Mouse (Mus musculus) layer of hippocampus, postnatal 25 days (tissue): ENCODE measurements around the gene Sprr2h. TPM values are rescaled to one million over a fixed set of nuclear protein-coding genes. Genes with fewer than 3 reads are reported as not detected.

Experiments used
- DNase-seq, 2 experiments: peaks; one replicate each; pipeline ENCODE4 v3.0.0; 2022; ENCODE audit warnings: mixed read lengths in 2 of 2, low spot score in 1 of 2; ENCODE audit errors: extremely low spot score in 1 of 2
- total RNA-seq, 2 experiments: library from RNA; stranded (reverse); gene quantifications; 2 replicates each; pipeline ENCODE4 v1.2.3; 2021

The Sprr2h gene
- total RNA-seq, result not detected

DNA sequence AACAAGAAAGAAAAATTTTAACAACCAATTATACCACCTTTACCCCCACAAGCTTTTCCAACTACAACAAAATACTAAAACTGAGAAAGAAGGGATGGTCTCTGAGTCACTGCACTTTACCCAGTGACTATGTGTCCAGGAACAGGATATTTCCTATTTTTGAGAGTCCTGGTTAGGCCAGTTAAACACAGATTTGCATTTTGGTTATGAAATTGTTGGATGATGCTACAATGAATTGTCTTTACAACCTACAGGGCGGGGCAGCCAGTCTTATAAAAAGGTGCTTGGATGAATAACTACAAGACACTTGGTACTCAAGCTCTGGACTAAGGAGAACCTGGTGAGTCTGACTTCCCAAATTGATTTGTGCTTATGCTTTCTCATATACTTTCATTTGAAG lies at the start of gene Sprr2h:
TSS of gene Sprr2h (plus strand) at position 301 of the 400 bp plus-strand sequence.
- no peak for DNase-seq

DNA sequence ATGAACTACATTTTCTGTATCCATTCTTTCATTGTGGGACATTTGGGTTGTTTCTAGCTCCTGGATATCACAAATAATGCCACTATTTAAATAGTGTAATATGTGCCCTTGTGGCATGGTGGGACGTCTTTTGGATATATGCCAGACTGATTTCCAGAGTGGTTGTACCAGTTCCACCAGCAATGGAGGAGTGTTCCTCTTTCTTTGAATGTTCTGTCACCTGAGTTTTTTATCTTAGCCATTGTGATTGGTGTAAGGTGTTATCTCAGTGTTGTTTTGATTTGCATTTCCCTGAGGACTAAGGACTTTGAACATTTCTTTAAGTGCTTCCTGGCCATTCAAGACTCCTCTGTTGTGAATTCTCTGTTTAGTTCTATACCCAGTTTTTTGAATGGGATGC lies 49.2 kb upstream of the Sprr2h start:
- DNase-seq, result no peak

DNA sequence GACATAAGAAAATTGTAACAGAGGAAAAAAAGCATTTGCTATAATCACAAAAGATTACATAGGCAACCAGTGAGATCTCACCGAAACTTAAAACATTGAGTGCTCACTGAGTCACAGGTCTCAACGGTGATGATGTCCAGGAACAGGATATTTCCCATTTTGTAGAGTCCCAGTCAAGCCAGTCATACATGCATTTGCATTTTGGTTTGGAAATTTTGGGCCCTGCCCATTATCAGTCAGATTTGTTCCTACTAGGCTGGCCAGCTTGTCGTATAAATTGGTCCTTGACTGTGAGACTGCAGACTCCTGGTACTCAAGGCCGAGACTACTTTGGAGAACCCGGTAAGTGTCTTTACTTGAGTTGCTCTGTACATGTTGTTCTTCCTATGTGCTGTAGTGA lies 46.6 kb upstream of the Sprr2h start, which contains the start of gene Sprr2d:
TSS of gene Sprr2d (plus strand) at position 301 of the 400 bp plus-strand sequence.
- DNase-seq, result no peak

DNA sequence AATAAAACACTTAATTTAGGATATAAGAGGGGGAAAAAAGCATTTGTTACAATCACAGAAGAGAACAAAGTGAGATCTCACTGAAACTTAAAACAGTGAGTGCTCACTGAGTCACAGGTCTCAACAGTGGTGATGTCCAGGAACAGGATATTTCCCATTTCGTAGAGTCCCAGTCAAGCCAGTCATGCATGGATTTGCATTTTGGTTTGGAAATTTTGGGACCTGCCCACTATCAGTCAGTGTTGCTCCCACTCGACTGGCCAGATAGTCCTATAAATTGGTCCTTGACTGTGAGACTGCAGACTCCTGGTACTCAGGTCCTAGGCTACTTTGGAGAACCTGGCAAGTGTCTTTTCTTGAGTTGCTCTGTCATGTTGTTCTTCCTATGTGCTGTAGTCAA lies 33.6 kb upstream of the Sprr2h start, which contains the start of gene Sprr2e:
TSS of gene Sprr2e (plus strand) at position 301 of the 400 bp plus-strand sequence.
- DNase-seq, result no peak

DNA sequence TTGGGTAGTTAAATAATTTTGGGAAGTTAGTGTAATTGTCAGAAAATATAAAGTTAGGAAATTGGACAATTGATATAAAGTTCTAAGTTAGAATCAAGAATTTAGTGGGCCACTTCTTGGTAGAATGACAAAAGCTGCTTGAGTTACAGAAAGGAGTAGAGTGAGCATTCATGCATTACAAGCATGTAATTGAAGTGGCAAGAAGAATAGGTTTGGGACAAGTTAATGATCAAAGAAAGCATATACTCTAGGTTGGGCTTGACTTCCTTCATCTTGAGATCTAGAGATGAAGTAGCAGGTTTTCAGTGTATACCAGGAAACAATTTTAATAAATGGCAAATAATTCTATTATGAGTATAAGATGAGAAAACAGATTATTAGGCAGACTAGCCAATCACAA lies 23.9 kb upstream of the Sprr2h start:
- no peak for DNase-seq

DNA sequence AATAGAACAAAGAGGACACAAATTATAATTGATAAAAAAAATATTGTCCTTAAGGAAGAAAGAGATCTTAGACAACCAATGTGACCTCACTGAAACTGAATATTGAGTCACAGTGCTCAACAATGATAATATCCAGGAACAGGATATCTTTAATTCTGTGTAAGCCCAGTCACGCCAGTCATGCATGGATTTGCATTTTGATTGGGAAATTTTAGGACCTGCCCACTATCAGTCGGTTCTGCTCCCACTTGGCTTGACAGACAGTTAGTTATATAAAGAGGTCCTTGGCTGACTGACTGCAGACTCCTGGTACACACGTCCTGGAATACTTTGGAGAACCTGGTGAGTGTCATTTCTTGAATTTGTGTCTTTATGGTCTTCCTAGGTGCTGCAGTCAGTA lies 20.6 kb upstream of the Sprr2h start, which contains the start of gene Sprr2f:
TSS of gene Sprr2f (plus strand) at position 301 of the 400 bp plus-strand sequence.
- no peak for DNase-seq

DNA sequence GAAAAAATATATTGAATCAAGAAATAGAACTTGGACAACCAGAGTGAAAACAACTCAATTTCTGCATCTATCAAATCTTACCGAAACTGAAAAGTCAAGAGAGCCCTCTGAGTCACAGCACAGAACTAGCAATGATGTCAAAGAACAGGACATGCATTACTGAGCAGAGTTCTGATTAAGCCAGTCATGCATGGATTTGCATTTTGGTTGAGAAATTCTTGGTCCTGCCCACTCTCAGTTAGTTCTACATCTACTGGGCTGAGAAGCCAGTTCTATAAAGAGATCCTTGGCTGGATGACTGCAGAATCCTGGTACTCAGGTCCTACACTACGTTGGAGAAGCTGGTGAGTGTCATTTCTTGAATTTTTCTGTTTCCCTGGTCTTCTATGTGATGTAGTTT lies 11.9 kb upstream of the Sprr2h start:
- DNase-seq, result no peak

DNA sequence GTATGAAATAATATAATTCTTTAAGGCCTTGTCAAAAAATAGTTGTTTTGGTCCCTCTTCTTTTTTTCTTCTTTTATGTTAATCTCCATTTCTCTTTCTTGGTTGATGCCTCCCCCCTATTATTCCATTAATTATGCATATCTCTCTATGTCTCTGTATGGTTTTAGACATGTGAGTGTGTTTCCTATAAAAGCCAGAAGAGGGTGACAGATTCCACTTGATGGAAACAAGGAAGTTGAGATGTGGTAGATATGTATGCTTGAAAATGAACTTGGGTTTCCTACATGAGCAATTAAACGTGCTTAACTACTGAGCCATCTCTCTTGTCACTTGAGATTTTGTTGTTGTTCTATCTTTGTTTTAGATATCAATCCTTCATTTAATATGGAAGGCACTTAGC lies 8.8 kb downstream of the Sprr2h start:
- DNase-seq, result no peak

DNA sequence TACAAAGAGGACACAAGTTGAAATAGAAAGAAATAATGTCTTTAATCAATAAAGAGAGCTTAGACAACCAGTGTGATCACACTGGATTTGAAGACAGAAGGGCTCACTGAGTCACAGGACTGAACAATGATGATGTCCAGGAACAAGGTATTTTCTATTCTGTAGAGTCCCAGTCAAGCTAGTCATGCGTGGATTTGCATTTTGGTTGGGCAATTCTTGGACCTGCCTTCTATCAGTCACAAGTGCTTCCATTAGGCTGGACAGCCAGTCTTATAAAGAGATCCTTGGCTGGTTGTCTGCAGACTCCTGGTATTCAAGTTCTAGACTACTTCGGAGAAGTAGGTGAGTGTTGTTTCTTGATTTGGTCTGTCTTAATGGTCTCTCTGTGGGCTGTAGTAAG lies 22.2 kb downstream of the Sprr2h start, which contains the start of gene Sprr2i:
TSS of gene Sprr2i (plus strand) at position 301 of the 400 bp plus-strand sequence.
- no peak for DNase-seq

DNA sequence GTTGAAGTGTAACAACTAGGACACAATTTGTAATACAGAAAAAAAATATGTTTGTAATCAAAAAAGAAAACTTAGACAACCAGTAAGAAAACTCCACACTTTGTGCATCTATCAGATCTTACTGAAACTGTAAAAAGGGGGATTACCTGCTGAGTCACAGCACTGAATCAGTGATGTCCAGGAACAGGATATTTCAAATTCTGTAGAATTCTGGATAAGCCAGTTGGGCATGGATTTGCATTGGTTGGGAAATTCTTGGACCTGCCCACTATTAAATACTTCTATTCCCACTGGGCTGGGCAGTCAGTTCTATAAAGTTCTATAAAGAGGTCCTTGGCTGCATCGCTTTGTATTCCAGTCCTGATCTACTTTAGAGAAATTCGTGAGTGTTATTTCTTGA lies 32.3 kb downstream of the Sprr2h start, which contains the start of gene Sprr2j-ps:
TSS of gene Sprr2j-ps (plus strand) at position 301 of the 400 bp plus-strand sequence.
- no peak for DNase-seq

DNA sequence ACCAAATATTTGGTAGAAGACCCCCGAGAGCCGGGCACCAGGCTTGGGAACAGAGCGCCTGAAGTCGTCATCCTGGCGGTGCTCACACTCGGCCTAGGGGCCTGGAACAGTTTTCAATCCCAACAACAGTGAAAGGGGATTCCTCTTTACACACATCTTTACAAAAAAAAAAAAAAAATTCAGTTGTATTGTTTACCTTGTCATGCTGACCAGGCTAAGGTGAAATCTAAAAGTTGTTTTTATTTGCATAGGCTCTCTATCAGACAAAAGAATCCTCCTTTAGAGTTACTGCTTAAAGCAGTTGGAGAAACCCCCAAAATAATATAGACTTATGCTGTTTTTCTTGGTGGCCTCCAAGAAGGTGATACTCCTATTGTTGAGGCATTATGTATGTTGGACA lies 43.8 kb downstream of the Sprr2h start, which contains the start of gene Gm9774:
TSS of gene Gm9774 (minus strand) at position 101 of the 400 bp plus-strand sequence.
- DNase-seq, result no peak

DNA sequence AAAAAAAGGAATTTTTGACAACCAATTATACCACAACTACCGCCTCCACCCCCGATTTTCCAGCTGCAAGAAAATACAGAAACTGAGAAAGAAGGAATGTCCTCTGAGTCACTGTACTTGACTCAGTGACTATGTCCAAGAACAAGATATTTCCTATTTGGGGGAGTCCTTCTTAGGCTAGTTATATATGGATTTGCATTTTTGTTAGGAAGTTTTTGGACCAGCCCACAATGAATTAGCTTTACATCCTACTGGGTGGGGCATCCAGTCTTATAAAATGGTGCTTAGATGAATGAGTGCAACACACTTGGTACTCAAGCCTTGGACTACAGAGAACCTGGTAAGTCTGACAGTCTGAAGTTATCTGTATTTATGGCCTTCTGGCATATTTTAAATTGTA lies 46.8 kb downstream of the Sprr2h start, which contains the start of gene Sprr2k:
TSS of gene Sprr2k (plus strand) at position 301 of the 400 bp plus-strand sequence.
- DNase-seq, result no peak

Other genes with a start within 250 kb of the Sprr2h start
- gene Lelp1, start 242.9 kb upstream of the Sprr2h start, total RNA-seq, result not detected
- gene Sprr2a1, start 169.9 kb upstream of the Sprr2h start, total RNA-seq, result not detected
- not detected for gene Sprr2a2, start 169.8 kb upstream of the Sprr2h start, total RNA-seq
- not detected for gene Sprr2a3, start 100.3 kb upstream of the Sprr2h start, total RNA-seq
- not detected for gene Sprr2b, start 69.1 kb upstream of the Sprr2h start, total RNA-seq
- gene Sprr2d, start 46.5 kb upstream of the Sprr2h start, total RNA-seq, result not detected
- gene Sprr2e, start 33.5 kb upstream of the Sprr2h start, total RNA-seq, result not detected
- gene Sprr2f, start 20.5 kb upstream of the Sprr2h start, total RNA-seq, result not detected
- not detected for gene Sprr2i, start 22.3 kb downstream of the Sprr2h start, total RNA-seq
- gene Sprr2j-ps, start 32.4 kb downstream of the Sprr2h start, total RNA-seq, result not detected
- gene Gm9774, start 43.7 kb downstream of the Sprr2h start, total RNA-seq, result 1 to 10 TPM; 2.3 to 3.6 TPM
- gene Sprr2k, start 46.9 kb downstream of the Sprr2h start, total RNA-seq, result not detected
- gene Sprr1b, start 53.1 kb downstream of the Sprr2h start, total RNA-seq, result not detected
- not detected for gene Sprr3, start 73.0 kb downstream of the Sprr2h start, total RNA-seq
- not detected for gene Sprr1a, start 100.2 kb downstream of the Sprr2h start, total RNA-seq
- not detected for gene Sprr4, start 114.8 kb downstream of the Sprr2h start, total RNA-seq
- not detected for gene 2310046K23Rik, start 148.8 kb downstream of the Sprr2h start, total RNA-seq
- gene Ivl, start 188.1 kb downstream of the Sprr2h start, total RNA-seq, result not detected
- not detected for gene Smcp, start 203.3 kb downstream of the Sprr2h start, total RNA-seq
- gene 2210017I01Rik, start 221.8 kb downstream of the Sprr2h start, total RNA-seq, result not detected
- gene Lce6a, start 236.0 kb downstream of the Sprr2h start, total RNA-seq, result not detected